Mouse (Mus musculus) heart, postnatal 25 days (tissue): ENCODE measurements around the gene Tubg2. TPM values are rescaled to one million over a fixed set of nuclear protein-coding genes. Genes with fewer than 3 reads are reported as not detected.
"Not testable (repeated sequence)": the region's sequence is repeated elsewhere in the genome, so short reads cannot be mapped to it uniquely, and the experiment has no call there.

Experiments
- DNase-seq: peaks from one replicate; pipeline ENCODE4 v3.0.0; 2022; ENCODE audit warnings: low spot score
- intact Hi-C: fragments of 180-260 bp; cut with DNase I; formaldehyde crosslinking; loops from one replicate; pipeline ENCODE4 v1.15.1; 2025
- total RNA-seq, 2 experiments: library from RNA; stranded (reverse); gene quantifications; 2 replicates each; pipeline ENCODE4 v1.2.3; 2021

The Tubg2 gene
- total RNA-seq, 2 experiments from 2014 or later: 2.5 to 3.9 TPM

GRCm38 (mm10) chr11:101137000-101137399, 18.7 kb upstream of the Tubg2 start:
- intact Hi-C loops: no loop called here
- no peak for DNase-seq

- no peak for DNase-seq
- intact Hi-C loops: no loop called here
These were observed 17.0 kb upstream of the Tubg2 start for GRCm38 (mm10) chr11:101138536-101139181.

DNA sequence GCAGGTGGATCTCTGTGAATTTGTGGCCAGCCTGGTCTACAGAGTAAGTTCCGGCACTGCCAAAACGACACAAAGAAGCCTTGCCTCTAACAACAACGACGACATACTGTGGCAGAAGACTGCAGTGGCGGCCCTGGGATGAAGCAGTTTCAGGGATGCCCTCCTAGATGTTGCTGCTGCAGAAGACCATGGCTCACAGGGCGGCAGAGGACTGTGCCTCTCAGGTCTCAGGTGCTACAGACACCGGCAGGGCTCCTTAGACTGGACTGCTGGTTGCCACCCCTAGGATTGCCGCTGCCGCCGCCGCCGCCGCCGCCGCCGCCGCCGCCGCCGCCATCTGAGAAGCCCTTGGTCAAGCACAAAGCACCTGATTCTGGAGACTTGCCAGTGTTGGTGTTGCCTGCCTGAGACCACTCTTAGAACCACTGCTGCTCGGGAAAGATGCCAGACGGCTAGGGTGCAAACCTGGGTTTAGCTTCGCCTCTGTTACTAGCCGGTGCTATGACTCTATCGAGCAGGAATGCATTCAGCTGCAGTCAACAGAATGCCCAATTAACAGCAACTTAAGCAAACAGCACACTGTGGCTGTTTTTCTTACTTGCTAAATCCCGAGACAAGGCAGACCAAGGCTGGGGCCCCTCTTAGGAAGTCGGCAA, 15.4 kb upstream of the Tubg2 start:
- no peak for DNase-seq
- intact Hi-C loops: no loop called here

- no peak for DNase-seq
- intact Hi-C loops: no loop called here
These were observed 14.6 kb upstream of the Tubg2 start for GRCm38 (mm10) chr11:101141088-101141487.

- DNase-seq: no peak
- intact Hi-C loops: no loop called here
These were observed 13.3 kb upstream of the Tubg2 start for GRCm38 (mm10) chr11:101142215-101142967.

DNA sequence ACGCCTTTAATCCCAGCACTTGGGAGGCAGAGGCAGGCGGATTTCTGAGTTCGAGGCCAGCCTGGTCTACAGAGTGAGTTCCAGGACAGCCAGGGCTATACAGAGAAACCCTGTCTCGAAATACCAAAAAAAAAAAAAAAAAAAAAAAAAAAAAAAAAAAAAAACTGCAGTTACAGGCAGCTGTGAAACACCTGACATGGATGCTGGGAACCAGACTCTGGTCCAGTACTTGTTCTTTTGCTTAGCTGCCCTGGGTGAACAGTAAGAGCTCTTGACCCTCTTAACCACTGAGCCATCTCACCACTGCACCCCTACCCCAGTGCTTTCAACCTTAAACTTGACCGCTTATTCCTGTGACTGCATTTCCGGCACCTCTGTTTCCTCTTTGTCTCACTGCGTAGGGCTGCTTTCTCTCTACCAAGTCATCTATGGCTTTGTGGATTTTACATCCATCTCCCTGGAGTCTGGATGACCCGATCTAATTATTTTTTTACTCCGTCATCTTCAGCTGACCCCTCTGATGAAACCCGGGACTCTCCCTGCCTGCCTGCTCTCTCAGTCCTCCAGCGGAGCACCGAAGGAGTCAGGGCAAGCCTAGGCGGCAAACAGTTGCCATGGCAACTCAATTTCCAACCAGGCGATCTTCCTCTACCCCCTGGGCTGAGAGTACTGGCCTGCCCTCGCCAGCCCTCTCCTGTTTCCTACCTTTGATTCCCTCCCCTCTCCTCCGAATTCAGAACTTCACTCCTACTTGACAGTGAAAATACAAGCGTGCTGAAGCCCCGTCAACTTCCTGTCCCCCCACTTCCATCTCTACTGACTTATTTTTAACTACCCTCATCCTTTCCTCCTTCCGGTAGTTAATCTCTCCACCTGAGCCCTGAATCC, 12.1 kb upstream of the Tubg2 start:
- no peak for DNase-seq
- intact Hi-C loops: no loop called here

GRCm38 (mm10) chr11:101146377-101146776, 9.3 kb upstream of the Tubg2 start:
- intact Hi-C loops: no loop called here
- DNase-seq: no peak

- intact Hi-C loops: no loop called here
- DNase-seq: no peak
These were observed 7.0 kb upstream of the Tubg2 start for GRCm38 (mm10) chr11:101148751-101149150.

DNA sequence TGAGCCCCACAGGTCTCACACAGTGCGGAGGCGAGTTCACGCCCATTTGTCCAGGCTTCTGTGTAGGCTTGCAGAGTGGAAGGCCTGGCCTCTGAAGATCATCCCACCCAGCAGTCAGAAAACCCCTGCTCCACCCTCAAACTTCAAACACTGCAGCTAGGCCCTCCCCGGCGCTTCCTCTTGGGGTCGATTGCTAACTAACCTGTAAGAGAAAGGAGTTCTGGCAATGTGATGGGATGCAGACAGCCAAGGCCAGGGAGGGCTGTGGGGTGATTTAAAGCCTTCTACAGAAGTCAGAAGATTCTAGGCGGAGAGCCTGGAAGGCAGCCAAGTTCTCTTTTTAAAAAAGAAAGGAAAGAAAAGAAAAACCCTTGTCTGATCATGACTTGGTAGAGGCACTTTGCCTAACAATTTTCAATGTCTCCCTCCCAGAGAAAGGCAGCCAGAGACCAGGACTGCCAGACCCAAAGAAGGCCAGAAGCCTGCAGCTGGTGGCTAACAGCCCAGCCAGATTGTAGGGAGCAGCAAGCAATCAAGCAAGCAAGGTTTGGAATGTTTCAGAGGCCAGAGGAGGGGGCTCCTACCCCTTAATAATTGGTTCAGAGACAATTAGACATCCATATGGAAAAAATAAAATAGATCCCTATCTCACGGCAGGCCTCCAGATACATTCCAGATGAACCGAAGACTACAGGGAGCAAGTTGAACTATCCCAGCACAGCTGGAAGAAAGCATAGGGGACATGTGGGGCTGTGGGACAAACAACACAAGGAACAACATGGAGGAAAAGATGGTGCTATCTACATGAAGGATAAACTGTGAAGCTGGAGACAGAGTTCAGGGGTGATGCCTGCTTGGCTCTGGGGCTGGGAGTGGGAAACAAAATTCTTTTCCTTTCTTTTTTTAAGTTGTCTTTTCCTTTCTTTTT, 6.3 kb upstream of the Tubg2 start:
- DNase-seq: no peak

GRCm38 (mm10) chr11:101151063-101151462, 4.6 kb upstream of the Tubg2 start:
- DNase-seq: no peak
- intact Hi-C loops: no loop called here

More for the DNA sequence above, 6.3 kb upstream of the Tubg2 start:
- intact Hi-C loops: no loop called here

GRCm38 (mm10) chr11:101152825-101153224, 2.9 kb upstream of the Tubg2 start:
- intact Hi-C loops: no loop called here
- DNase-seq: no peak

DNA sequence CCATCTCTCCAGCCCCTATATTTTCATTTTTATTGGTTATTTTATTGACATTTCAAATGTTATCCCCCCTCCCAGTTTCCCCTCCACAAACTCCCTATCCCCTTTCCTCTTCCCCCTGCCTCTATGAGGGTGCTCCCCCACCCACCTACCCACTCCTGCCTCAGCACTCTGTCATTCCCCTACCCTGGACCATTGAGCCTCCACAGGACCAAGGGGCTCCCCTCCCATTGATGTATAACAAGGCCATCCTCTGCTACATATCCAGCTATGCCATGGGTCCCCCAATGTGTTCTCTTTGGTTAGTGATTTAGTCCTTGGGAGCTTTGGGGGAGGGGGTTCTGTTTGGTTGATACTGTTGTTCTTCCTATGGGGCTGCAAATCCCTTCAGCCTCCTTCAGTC, 1.1 kb upstream of the Tubg2 start:
- intact Hi-C loops: no loop called here

DNA sequence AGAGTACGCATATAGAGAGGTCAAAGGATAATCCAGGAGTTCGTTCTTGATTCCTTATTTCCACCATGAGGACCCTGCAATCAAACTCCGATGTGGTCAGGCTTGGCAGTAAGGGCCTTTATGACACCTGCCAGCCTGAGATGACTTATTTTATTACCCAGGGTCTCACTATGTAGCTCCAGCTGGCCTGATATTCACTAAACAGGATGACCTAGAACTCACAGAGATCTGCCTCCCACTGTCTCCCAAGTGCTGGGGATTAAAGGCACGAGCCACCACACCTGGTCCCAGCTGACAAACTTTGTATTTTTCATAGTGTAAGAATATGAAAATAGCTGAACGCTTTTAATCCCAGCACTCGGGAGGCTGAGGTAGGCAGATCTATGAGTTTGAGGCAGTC, 556 bp upstream of the Tubg2 start:
- no peak for DNase-seq
- intact Hi-C loops: no loop called here

More for the DNA sequence above, 1.1 kb upstream of the Tubg2 start:
- DNase-seq: no peak

- intact Hi-C loops, DNase-seq: not testable (repeated sequence)
These were observed 4.4 kb downstream of the Tubg2 start for GRCm38 (mm10) chr11:101160151-101160550.

GRCm38 (mm10) chr11:101160981-101161505, 5.3 kb downstream of the Tubg2 start:
- intact Hi-C loops, DNase-seq: not testable (repeated sequence)

DNA sequence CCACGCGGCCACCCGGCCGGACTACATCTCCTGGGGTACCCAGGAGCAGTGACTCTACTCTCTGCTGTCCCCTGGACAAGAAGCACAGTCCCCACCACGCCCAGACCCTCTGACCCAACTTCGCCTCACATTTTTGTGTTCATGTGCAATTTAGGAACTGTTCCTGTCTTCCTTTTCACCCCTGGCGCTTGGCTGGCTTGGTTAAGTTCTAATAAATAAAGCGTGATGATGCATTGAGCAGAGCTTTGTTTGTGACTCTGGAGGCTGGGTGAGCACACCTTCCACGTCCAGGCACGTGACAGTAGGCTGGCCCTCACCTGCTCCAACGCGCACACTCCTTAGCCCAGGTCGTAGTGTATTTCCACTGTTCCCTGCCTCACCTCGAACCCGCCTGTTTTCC, 5.8 kb downstream of the Tubg2 start:
- no peak for DNase-seq

GRCm38 (mm10) chr11:101162301-101162700, 6.6 kb downstream of the Tubg2 start:
- intact Hi-C loops: no loop called here

More for the DNA sequence above, 5.8 kb downstream of the Tubg2 start:
- intact Hi-C loops: no loop called here

DNA sequence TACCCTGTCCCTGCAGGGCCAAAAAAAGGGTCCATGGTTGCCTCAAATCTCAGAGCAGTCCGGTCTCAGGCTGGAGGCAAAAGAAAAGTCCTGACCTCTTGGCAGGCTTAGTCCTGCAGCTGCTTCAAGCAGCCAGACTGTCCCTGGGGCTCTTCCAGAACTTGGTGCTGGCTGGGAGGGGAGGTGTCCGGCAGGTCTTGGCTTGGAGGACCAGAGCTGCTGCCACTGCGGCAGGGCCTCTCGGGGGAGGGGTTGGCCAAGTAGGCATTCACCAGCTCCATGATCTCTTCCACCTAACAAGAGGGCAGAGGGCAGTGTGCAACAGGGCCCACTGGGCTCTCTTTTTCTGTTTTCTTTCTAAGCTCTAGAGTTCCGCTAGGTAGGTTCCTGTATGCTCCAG, 7.1 kb downstream of the Tubg2 start:
- DNase-seq: peak; percentile 70

More at GRCm38 (mm10) chr11:101162301-101162700, 6.6 kb downstream of the Tubg2 start:
- no peak for DNase-seq

More for the DNA sequence above, 7.1 kb downstream of the Tubg2 start:
- intact Hi-C loops: no loop called here
